Mouse (Mus musculus) E14TG2a.4 (cell line): ENCODE measurements at regions not wholly inside any gene's neighbourhood (a gene's known extent, or its start where the extent isn't known, plus 50 kb on each side); places are given as distances from the start of the nearest gene placed in this dataset.

Experiments
- H3K27me3 ChIP-seq: 2 replicates; pipeline ENCODE4 v1.6.1; 2014; ENCODE audit warnings: low read length, control low read depth; ENCODE audit not compliant: insufficient read depth
- H3K36me3 ChIP-seq: 2 replicates; pipeline ENCODE4 v1.6.1; 2014; ENCODE audit warnings: low read length, control low read depth; ENCODE audit not compliant: insufficient read depth
- H3K4me1 ChIP-seq: replicated peaks from 2 replicates; pipeline ENCODE4 v1.6.1; 2014; ENCODE audit warnings: low read depth, low read length, control low read depth
- H3K4me3 ChIP-seq: replicated peaks from 2 replicates; pipeline ENCODE4 v1.5.1; 2014; ENCODE audit warnings: mild to moderate bottlenecking, low read length
- H3K9me3 ChIP-seq: 2 replicates; pipeline ENCODE4 v1.6.1; 2014; ENCODE audit warnings: low read length, control low read depth
- CTCF ChIP-seq: conservative IDR thresholded peaks from 2 replicates; pipeline ENCODE4 v1.5.1; 2014; ENCODE audit warnings: low read length
- NANOG ChIP-seq: IDR thresholded peaks from 2 replicates; pipeline ENCODE4 v1.6.1; 2014; ENCODE audit warnings: borderline replicate concordance, low read length, mixed read lengths
- POU5F1 ChIP-seq: IDR thresholded peaks from 2 replicates; pipeline ENCODE4 v1.6.1; 2014; ENCODE audit warnings: low read length, borderline replicate concordance

GRCm38 (mm10) chr13:47952946-47953345 is 308.1 kb upstream of the Id4 start:
- Histone ChIP-seq H3K9me3 (peaks cover 6% of the 10 kb centered on the region), H3K4me3 (no peak overlapping the region), H3K4me1 (no peaks in the 10 kb centered on the region), H3K36me3 (no peaks in the 10 kb centered on the region), H3K27me3 (no peaks in the 10 kb centered on the region; the same call in none of the 2 replicates)
- TF ChIP-seq NANOG, result no peak
- TF ChIP-seq POU5F1, result no peak
- TF ChIP-seq CTCF, result no peak

GRCm38 (mm10) chr13:47953776-47954175 is 307.3 kb upstream of the Id4 start:
- no peak for TF ChIP-seq NANOG
- TF ChIP-seq CTCF, result no peak
- no peak for TF ChIP-seq POU5F1
- Histone ChIP-seq H3K9me3 (no peaks in the 10 kb centered on the region), H3K4me1 (no peaks in the 10 kb centered on the region), H3K4me3 (no peak overlapping the region), H3K27me3 (no peaks in the 10 kb centered on the region; the same call in none of the 2 replicates), H3K36me3 (no peaks in the 10 kb centered on the region)

- no peaks in the 10 kb centered on the region for H3K9me3 ChIP-seq
- no peak overlapping the region for H3K4me3 ChIP-seq
- no peaks in the 10 kb centered on the region for H3K4me1 ChIP-seq
- no peaks in the 10 kb centered on the region for H3K36me3 ChIP-seq
- no peak for TF ChIP-seq NANOG
- no peak for TF ChIP-seq POU5F1
- no peak for TF ChIP-seq CTCF
- H3K27me3 ChIP-seq, result no peaks in the 10 kb centered on the region; the same call in none of the 2 replicates
Observed at GRCm38 (mm10) chr13:47955504-47955903, 305.5 kb upstream of the Id4 start.

GRCm38 (mm10) chr13:47957662-47958061 is 303.4 kb upstream of the Id4 start:
- Histone ChIP-seq H3K4me3 (no peak overlapping the region), H3K27me3 (no peaks in the 10 kb centered on the region; the same call in none of the 2 replicates), H3K9me3 (no peaks in the 10 kb centered on the region), H3K36me3 (no peaks in the 10 kb centered on the region), H3K4me1 (no peaks in the 10 kb centered on the region)
- TF ChIP-seq CTCF (no peak), POU5F1 (no peak), NANOG (no peak)

GRCm38 (mm10) chr13:47974216-47974615 is 286.8 kb upstream of the Id4 start:
- Histone ChIP-seq H3K9me3 (no peaks in the 10 kb centered on the region), H3K4me3 (no peak overlapping the region), H3K36me3 (no peaks in the 10 kb centered on the region), H3K27me3 (no peaks in the 10 kb centered on the region), H3K4me1 (no peaks in the 10 kb centered on the region)
- TF ChIP-seq CTCF (no peak), NANOG (no peak), POU5F1 (no peak)

- Histone ChIP-seq H3K4me1 (no peaks in the 10 kb centered on the region), H3K4me3 (no peak overlapping the region), H3K36me3 (no peaks in the 10 kb centered on the region), H3K9me3 (no peaks in the 10 kb centered on the region), H3K27me3 (no peaks in the 10 kb centered on the region)
- no peak for TF ChIP-seq POU5F1
- TF ChIP-seq CTCF, result no peak
- no peak for TF ChIP-seq NANOG
Observed at GRCm38 (mm10) chr13:47974756-47975515, 286.1 kb upstream of the Id4 start.

- Histone ChIP-seq H3K36me3 (no peaks in the 10 kb centered on the region), H3K4me3 (no peak overlapping the region), H3K27me3 (peaks cover 3% of the 10 kb centered on the region; the same call in 1 of the 2 replicates), H3K9me3 (no peaks in the 10 kb centered on the region), H3K4me1 (no peaks in the 10 kb centered on the region)
- no peak for TF ChIP-seq NANOG
- TF ChIP-seq CTCF, result no peak
Observed at GRCm38 (mm10) chr13:47998495-47998894, 262.5 kb upstream of the Id4 start.

- H3K36me3 ChIP-seq, result no peaks in the 10 kb centered on the region
- H3K9me3 ChIP-seq, result no peaks in the 10 kb centered on the region
- TF ChIP-seq NANOG (no peak), POU5F1 (no peak), CTCF (no peak)
- no peak overlapping the region for H3K4me3 ChIP-seq
- H3K27me3 ChIP-seq, result peaks cover 5% of the 10 kb centered on the region; the same call in 1 of the 2 replicates
- no peaks in the 10 kb centered on the region for H3K4me1 ChIP-seq
Observed at GRCm38 (mm10) chr13:47999399-47999798, 261.6 kb upstream of the Id4 start.
